Mouse (Mus musculus) ovary, postnatal 14 days (tissue): ENCODE results near the gene Gm16429.
"Not testable (repeated sequence)": the region's sequence is repeated elsewhere in the genome, so short reads cannot be mapped to it uniquely, and the experiment has no call there.

Source experiments
- DNase-seq: peaks from one replicate; pipeline ENCODE4 v3.0.0; 2022; ENCODE audit warnings: low spot score

Gm16429 gene

GRCm38 (mm10) chr5:93928952-93929351 is at the start of gene Gm16429:
Gm16429 (minus strand) TSS chr5:93929052.
- not testable (repeated sequence) for DNase-seq
